ENCODE assay signal across 8 mouse cellular contexts in the genomic region with DNA sequence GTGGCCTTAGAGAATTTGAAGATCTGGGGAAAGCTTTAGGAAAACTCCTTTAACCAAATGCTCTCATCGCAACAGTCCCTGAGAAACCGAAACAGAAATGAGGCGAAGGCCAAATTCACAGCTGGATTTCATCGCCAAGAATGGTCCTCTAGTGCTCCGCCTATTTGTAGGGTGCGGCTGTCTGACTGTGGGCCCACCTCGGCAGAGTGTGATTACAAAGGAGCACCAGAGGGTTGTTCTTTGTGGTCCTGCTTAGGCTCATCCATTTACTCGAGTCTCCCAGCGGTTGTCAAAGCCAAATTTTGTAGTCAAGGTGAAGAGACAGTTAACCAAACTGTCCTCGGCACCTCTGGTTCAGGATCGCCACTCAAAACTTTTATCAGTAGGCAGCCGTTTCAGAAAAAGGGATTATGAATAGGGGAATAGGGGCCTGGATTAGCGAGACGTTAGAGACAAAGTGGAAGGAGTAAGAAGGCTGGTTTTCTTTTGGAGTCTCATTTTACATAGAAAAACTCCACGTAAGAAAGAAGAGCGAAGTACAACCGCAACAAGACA. TPM values are rescaled to one million over a fixed set of nuclear protein-coding genes. Genes with fewer than 3 reads are reported as not detected.
DNase-seq lines count a peak whose midpoint lies in the region; ATAC-seq and TF ChIP-seq lines count a peak whose summit lies in the region.

No protein-coding gene starts in this region.

- DNase-seq in urinary bladder, postnatal 36 days (ENCODE audit: low spot score in 2 of 2): peak; percentile 39 to 64
- DNase-seq in urinary bladder, postnatal 10 days (ENCODE audit: low spot score): no peak
- peak; percentile 74 for DNase-seq in kidney, postnatal 0 days (ENCODE audit: low spot score)
- peak; percentile 53 for DNase-seq in lung, postnatal 14 days
- no peak for DNase-seq in frontal cortex, postnatal 36 days (ENCODE audit: low spot score in 2 of 2)

- H3K27me3 ChIP-seq in heart, embryonic 13.5 days (replicated peaks): peaks cover 17% of the 10 kb centered on the region
- H3K27me3 ChIP-seq in kidney, postnatal 0 days (ENCODE audit: insufficient read depth, low read length): no peaks in the 10 kb centered on the region

- H3K36me3 ChIP-seq in heart, embryonic 13.5 days: no peaks in the 10 kb centered on the region
- H3K36me3 ChIP-seq in kidney, postnatal 0 days (ENCODE audit: insufficient read depth, low read length): no peaks in the 10 kb centered on the region

- peak overlapping the region; percentile 97 for H3K4me2 ChIP-seq in heart, embryonic 13.5 days
- H3K4me2 ChIP-seq in kidney, postnatal 0 days (ENCODE audit: low read length): peak overlapping the region; percentile 94

- TF ChIP-seq CTCF in kidney, postnatal 0 days (IDR thresholded peaks at IDR 0.05; ENCODE audit: low read depth): no peak

- no peaks in the 10 kb centered on the region for H3K9me3 ChIP-seq in heart, embryonic 13.5 days
- H3K9me3 ChIP-seq in kidney, postnatal 0 days (replicated peaks; ENCODE audit: low read length): no peaks in the 10 kb centered on the region

- H3K9ac ChIP-seq in heart, embryonic 13.5 days: peak overlapping the region; percentile 64
- no peak overlapping the region for H3K9ac ChIP-seq in kidney, postnatal 0 days (ENCODE audit: low read depth, low read length)

- peaks cover 27% of the 10 kb centered on the region for H3K4me1 ChIP-seq in heart, embryonic 13.5 days
- H3K4me1 ChIP-seq in kidney, postnatal 0 days (replicated peaks; ENCODE audit: insufficient read depth, low read length): 0 out of 2 replicates have a peak, but pooled peaks cover 4% of the 10 kb centered on the region

- peak overlapping the region; percentile 97 for H3K4me3 ChIP-seq in heart, embryonic 13.5 days
- H3K4me3 ChIP-seq in kidney, postnatal 0 days (replicated peaks; ENCODE audit: low read depth, low read length): peak overlapping the region; percentile 95

- 0 out of 2 replicates have a peak overlapping the region, but pooled peaks have one; percentile 21 for H3K27ac ChIP-seq in heart, embryonic 13.5 days (replicated peaks)
- H3K27ac ChIP-seq in kidney, postnatal 0 days: no peak overlapping the region

- WGBS in heart, embryonic 13.5 days: 9% methylated on average over 17 of the region's 17 CpGs
- whole genome bisulfite sequencing in kidney, postnatal 0 days: 18% methylated on average over 17 of the region's 17 CpGs

- ATAC-seq in heart, embryonic 13.5 days (ENCODE audit: extremely low read depth, insufficient number of reproducible peaks, low FRiP score, low TSS enrichment): no peak
- ATAC-seq in kidney, postnatal 0 days (replicated peaks; ENCODE audit: low FRiP score, low read depth): no peak
- no peak for ATAC-seq in monocyte, adult 5-6 weeks (replicated peaks; ENCODE audit: insufficient number of reproducible peaks, low FRiP score, low TSS enrichment, poor library complexity, severe bottlenecking)
- ATAC-seq in CD4-positive, CD25-positive, alpha-beta regulatory T cell, adult 4 months: no peak

RNA-seq across cellular contexts. Expression of a gene that starts 1.5 kb away (rescaled TPM):
- 5.4 and 6.1 TPM in 2 replicates for polyA plus RNA-seq in heart, embryonic 13.5 days (2015; fragmentation: Nextera tagmentation; extraction: Ambion mirVana)
- 7.0 and 8.6 TPM in 2 replicates for polyA plus RNA-seq in kidney, postnatal 0 days (2015; fragmentation: Nextera tagmentation; extraction: Ambion mirVana)
- total RNA-seq in monocyte, adult 5-6 weeks (2017): 7.4 to 10.3 TPM (median 8.6 TPM) in 3 replicates
- 10 to 100 TPM; 37.1 to 38.9 TPM for polyA plus RNA-seq in CD4-positive, CD25-positive, alpha-beta regulatory T cell, adult 4 months (2017; shearing (Covaris generic))

Comparison
In these comparisons a context has a peak if more than half of its experiments do, and no peak if none do; other contexts are left out.
1. DNase-seq: peak in urinary bladder, postnatal 36 days (2 of 2), kidney, postnatal 0 days (single experiment) and lung, postnatal 14 days (single experiment); none in urinary bladder, postnatal 10 days (single experiment) and frontal cortex, postnatal 36 days (0 of 2).